ENCODE assay signal across 12 mouse cellular contexts in genomic region chr13:63281206-63281605, GRCm38 (mm10).
A peak's percentile ranks its signal among the peaks of the same experiment; 100 is the strongest.
DNase-seq lines count a peak whose midpoint lies in the region; ATAC-seq and TF ChIP-seq lines count a peak whose summit lies in the region.
"Had no signal": no experiment of that assay in that cellular context is flagged by ENCODE, and none has a peak within 500 bp of the region (broad histone marks: within the 10 kb centered on the region; RNA-seq: fewer than 3 reads in every experiment).

No protein-coding gene starts in this region.

- peak overlapping the region; percentile 86 for H3K27ac ChIP-seq in gastrocnemius, adult 2 months
- peak overlapping the region; percentile 59; the same call in 1 of the 2 replicates for H3K27ac ChIP-seq in lung, embryonic 14.5 days (ENCODE audit: low read depth)
- no peak overlapping the region for H3K27ac ChIP-seq in ES-Bruce4 (ENCODE audit: insufficient read depth, low read length)
- H3K27ac ChIP-seq in limb, embryonic 14.5 days (replicated peaks; ENCODE audit: low read depth, low read length) = peak overlapping the region; percentile 61; the same call in 1 of the 2 replicates

- H3K36me3 ChIP-seq in lung, embryonic 14.5 days (ENCODE audit: insufficient read depth) = peaks cover 43% of the 10 kb centered on the region
- peaks cover 19% of the 10 kb centered on the region for H3K36me3 ChIP-seq in ES-Bruce4 (ENCODE audit: control insufficient read depth, insufficient read depth, low read length, poor library complexity, severe bottlenecking)
- H3K36me3 ChIP-seq in limb, embryonic 14.5 days (ENCODE audit: control insufficient read depth, insufficient read depth, low read length) = peaks cover 42% of the 10 kb centered on the region

- no peak for TF ChIP-seq EP300 in ES-Bruce4 (IDR thresholded peaks at IDR 0.05; ENCODE audit: insufficient read depth, low read depth, low read length)

- peaks cover 23% of the 10 kb centered on the region for H3K4me1 ChIP-seq in lung, embryonic 14.5 days (ENCODE audit: insufficient read depth)
- peaks cover 10% of the 10 kb centered on the region for H3K4me1 ChIP-seq in ES-Bruce4 (ENCODE audit: control insufficient read depth, insufficient read depth, low read length)
- peaks cover 62% of the 10 kb centered on the region for H3K4me1 ChIP-seq in limb, embryonic 14.5 days (ENCODE audit: control insufficient read depth, insufficient read depth, low read length)

- H3K9ac ChIP-seq in lung, embryonic 14.5 days = no peak overlapping the region
- H3K9ac ChIP-seq in ES-Bruce4 (ENCODE audit: low read depth, poor library complexity, severe bottlenecking) = peak overlapping the region; percentile 21
- H3K9ac ChIP-seq in limb, embryonic 14.5 days (ENCODE audit: low read depth, low read length, severe bottlenecking) = no peak overlapping the region

- peak overlapping the region; percentile 54 for H3K4me2 ChIP-seq in lung, embryonic 14.5 days
- peak overlapping the region; percentile 55 for H3K4me2 ChIP-seq in limb, embryonic 14.5 days (replicated peaks; ENCODE audit: low read depth, low read length, severe bottlenecking)

- H3K27me3 ChIP-seq in lung, embryonic 14.5 days (ENCODE audit: insufficient read depth, low read length) = no peaks in the 10 kb centered on the region
- no peaks in the 10 kb centered on the region for H3K27me3 ChIP-seq in ES-Bruce4 (ENCODE audit: control insufficient read depth, insufficient read depth, low read length, poor library complexity, severe bottlenecking)
- H3K27me3 ChIP-seq in limb, embryonic 14.5 days (ENCODE audit: control insufficient read depth, insufficient read depth, low read length) = no peaks in the 10 kb centered on the region

- ATAC-seq in lung, embryonic 14.5 days (ENCODE audit: insufficient read depth) = no peak
- ATAC-seq in limb, embryonic 14.5 days (ENCODE audit: low FRiP score, low read depth) = 0 out of 2 replicates have a peak, but pooled peaks have one; percentile 7

- H3K9me3 ChIP-seq in lung, embryonic 14.5 days (ENCODE audit: low read depth, low read length) = no peaks in the 10 kb centered on the region
- H3K9me3 ChIP-seq in ES-Bruce4 (replicated peaks; ENCODE audit: control insufficient read depth, insufficient read depth, low read length, poor library complexity, severe bottlenecking) = no peaks in the 10 kb centered on the region
- H3K9me3 ChIP-seq in limb, embryonic 14.5 days (ENCODE audit: control insufficient read depth, low read length) = no peaks in the 10 kb centered on the region

- H3K4me3 ChIP-seq in gastrocnemius, adult 2 months = peak overlapping the region; percentile 79
- H3K4me3 ChIP-seq in lung, embryonic 14.5 days (ENCODE audit: low read depth, low read length) = no peak overlapping the region
- H3K4me3 ChIP-seq in ES-Bruce4 (ENCODE audit: low read depth, low read length) = no peak overlapping the region
- no peak overlapping the region for H3K4me3 ChIP-seq in limb, embryonic 14.5 days (replicated peaks; ENCODE audit: low read length)

- TF ChIP-seq POLR2A in ES-Bruce4 (IDR thresholded peaks at IDR 0.05; ENCODE audit: insufficient read depth, low read length) = no peak
- no peak for TF ChIP-seq POLR2A in limb, embryonic 14.5 days (IDR thresholded peaks at IDR 0.05; ENCODE audit: borderline replicate concordance, extremely low read depth, insufficient read depth, insufficient read length)

- intact Hi-C loops in gastrocnemius, adult 2 months (cut with DNase I) = no loop called here
- intact Hi-C loops in gastrocnemius, postnatal 36 days (cut with DNase I) = no loop called here

- no peak for DNase-seq in gastrocnemius, adult 2 months
- DNase-seq in gastrocnemius, postnatal 36 days = no peak
- DNase-seq in lung, embryonic 14.5 days = no peak
- no peak for DNase-seq in lung, adult 18-20 months
- no peak for DNase-seq in limb, embryonic 14.5 days (ENCODE audit: low spot score)
- DNase-seq in c-Kit-positive CD71-positive TER-119-positive erythroid progenitor cells, embryonic 14.5 days (ENCODE audit: low spot score) = no peak
- no peak for DNase-seq in spleen, postnatal 10 days (ENCODE audit: low spot score in 2 of 2)
- DNase-seq: adrenal gland, postnatal 14 days; cerebellum, postnatal 36 days; heart, adult 18-20 months; kidney, postnatal 14 days had no signal

- 66% methylated on average over 8 of the region's 8 CpGs for WGBS in lung, embryonic 14.5 days
- 29% methylated on average over 8 of the region's 8 CpGs for WGBS in limb, embryonic 14.5 days

- no peak for TF ChIP-seq CTCF in gastrocnemius, adult 2 months (IDR thresholded peaks at IDR 0.05)
- no peak for TF ChIP-seq CTCF in lung, embryonic 14.5 days (IDR thresholded peaks at IDR 0.05; ENCODE audit: low read depth)
- TF ChIP-seq CTCF in ES-Bruce4 (IDR thresholded peaks at IDR 0.05; ENCODE audit: low read depth, low read length) = no peak
